Mouse (Mus musculus) brain, adult 2 months (tissue): ENCODE measurements around the gene Qtrt1.

ENCODE experiments used
- DNase-seq: peaks from one replicate; pipeline ENCODE4 v3.0.0; 2011; ENCODE audit warnings: low read depth, low spot score

Gene Qtrt1

GRCm38 (mm10) chr9:21419646-21420045 lies 8.0 kb downstream of the Qtrt1 start:
- no peak for DNase-seq

GRCm38 (mm10) chr9:21424631-21425555 lies 13.3 kb downstream of the Qtrt1 start, which contains the start of gene Dnm2:
Gene Dnm2 (plus strand): TSS chr9:21424908.
- peak; percentile 100 for DNase-seq

- DNase-seq = peak; percentile 89
Observed at GRCm38 (mm10) chr9:21425556-21425945, 13.9 kb downstream of the Qtrt1 start.

- peak; percentile 37 for DNase-seq
Observed at GRCm38 (mm10) chr9:21426013-21426412, 14.4 kb downstream of the Qtrt1 start.

- peak; percentile 23 for DNase-seq
Observed at GRCm38 (mm10) chr9:21426525-21426924, 14.9 kb downstream of the Qtrt1 start.

- peak; percentile 53 for DNase-seq
Observed at GRCm38 (mm10) chr9:21427773-21428172, 16.1 kb downstream of the Qtrt1 start.

- DNase-seq = no peak
Observed at GRCm38 (mm10) chr9:21428178-21428577, 16.5 kb downstream of the Qtrt1 start.

- DNase-seq = peak; percentile 80
Observed at GRCm38 (mm10) chr9:21430724-21431123, 19.1 kb downstream of the Qtrt1 start.

- DNase-seq = no peak
Observed at GRCm38 (mm10) chr9:21432066-21432465, 20.4 kb downstream of the Qtrt1 start.

GRCm38 (mm10) chr9:21433766-21434165 lies 22.1 kb downstream of the Qtrt1 start:
- peak; percentile 73 for DNase-seq

- peak; percentile 51 for DNase-seq
Observed at GRCm38 (mm10) chr9:21434410-21434809, 22.8 kb downstream of the Qtrt1 start.

GRCm38 (mm10) chr9:21435777-21436635 lies 24.4 kb downstream of the Qtrt1 start:
- DNase-seq = peak; percentile 44

GRCm38 (mm10) chr9:21437577-21437976 lies 25.9 kb downstream of the Qtrt1 start:
- no peak for DNase-seq

- peak; percentile 78 for DNase-seq
Observed at GRCm38 (mm10) chr9:21438219-21438618, 26.6 kb downstream of the Qtrt1 start.

GRCm38 (mm10) chr9:21439456-21439855 lies 27.8 kb downstream of the Qtrt1 start:
- peak; percentile 65 for DNase-seq

GRCm38 (mm10) chr9:21439914-21440313 lies 28.3 kb downstream of the Qtrt1 start:
- no peak for DNase-seq

- no peak for DNase-seq
Observed at GRCm38 (mm10) chr9:21440387-21440786, 28.8 kb downstream of the Qtrt1 start.

GRCm38 (mm10) chr9:21443853-21444252 lies 32.2 kb downstream of the Qtrt1 start:
- no peak for DNase-seq

GRCm38 (mm10) chr9:21444574-21444973 lies 32.9 kb downstream of the Qtrt1 start:
- no peak for DNase-seq

- DNase-seq = no peak
Observed at GRCm38 (mm10) chr9:21445081-21445744, 33.6 kb downstream of the Qtrt1 start.

- no peak for DNase-seq
Observed at GRCm38 (mm10) chr9:21447778-21448177, 36.1 kb downstream of the Qtrt1 start.

- DNase-seq = peak; percentile 49
Observed at GRCm38 (mm10) chr9:21449710-21450109, 38.1 kb downstream of the Qtrt1 start.
